ENCODE assay signal across 8 mouse cellular contexts in the genomic region with DNA sequence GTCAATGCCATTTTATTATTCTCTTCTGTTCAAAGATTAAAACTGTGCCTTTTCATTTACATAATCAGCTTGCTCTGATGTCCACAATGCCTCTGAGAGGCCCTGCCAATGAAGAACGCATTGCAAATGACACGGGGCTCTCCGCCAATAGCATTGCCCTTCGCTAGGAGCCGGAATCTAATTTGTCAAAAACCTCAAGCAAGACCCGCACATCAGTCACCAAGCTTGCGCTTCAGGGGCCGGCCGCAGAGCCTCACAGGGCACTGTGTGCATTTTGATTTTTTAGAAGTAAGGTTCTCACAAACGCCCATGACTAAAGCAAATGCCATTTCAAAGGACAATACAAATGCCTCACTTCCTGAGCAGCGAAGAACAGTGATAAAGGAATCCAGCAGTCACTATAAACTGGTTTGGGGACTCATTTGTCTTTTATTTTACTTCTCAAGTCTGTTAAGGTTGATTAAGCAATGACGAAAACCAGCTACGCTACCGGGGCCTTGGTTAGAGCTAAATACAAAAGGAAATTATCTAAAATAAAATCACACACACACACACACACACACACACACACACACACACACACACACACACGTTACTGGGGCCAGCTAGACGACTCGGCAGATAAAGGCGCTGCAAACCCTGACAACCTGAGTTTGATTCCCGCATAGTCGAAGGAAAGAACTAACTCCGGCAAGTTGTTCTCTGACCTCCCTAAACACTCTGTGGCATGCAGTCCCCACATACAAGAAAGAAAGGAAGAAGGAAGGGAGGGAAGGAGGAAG. TPM values are rescaled to one million over a fixed set of nuclear protein-coding genes. Genes with fewer than 3 reads are reported as not detected.
DNase-seq lines count a peak whose midpoint lies in the region; ATAC-seq lines count a peak whose summit lies in the region.

No protein-coding gene starts in this region.

- no peaks in the 10 kb centered on the region for H3K36me3 ChIP-seq in forebrain, embryonic 11.5 days (ENCODE audit: control insufficient read depth, insufficient read depth, low read length)
- no peaks in the 10 kb centered on the region for H3K36me3 ChIP-seq in hindbrain, embryonic 15.5 days
- H3K36me3 ChIP-seq in midbrain, embryonic 13.5 days, result no peaks in the 10 kb centered on the region

- peak overlapping the region; percentile 20; the same call in 1 of the 2 replicates for H3K4me3 ChIP-seq in forebrain, embryonic 11.5 days (ENCODE audit: low read depth, low read length)
- peak overlapping the region; percentile 29 for H3K4me3 ChIP-seq in hindbrain, embryonic 15.5 days
- H3K4me3 ChIP-seq in midbrain, embryonic 13.5 days (replicated peaks), result peak overlapping the region; percentile 33

- intact Hi-C loops in left cerebral cortex, postnatal 10 days (cut with DNase I), result no loop called here

- H3K9me3 ChIP-seq in forebrain, embryonic 11.5 days (ENCODE audit: control insufficient read depth, low read length), result no peaks in the 10 kb centered on the region
- H3K9me3 ChIP-seq in hindbrain, embryonic 15.5 days, result no peaks in the 10 kb centered on the region
- H3K9me3 ChIP-seq in midbrain, embryonic 13.5 days, result no peaks in the 10 kb centered on the region

- H3K27me3 ChIP-seq in forebrain, embryonic 11.5 days (ENCODE audit: control insufficient read depth, insufficient read depth, low read length), result no peaks in the 10 kb centered on the region
- H3K27me3 ChIP-seq in hindbrain, embryonic 15.5 days, result no peaks in the 10 kb centered on the region
- H3K27me3 ChIP-seq in midbrain, embryonic 13.5 days, result no peaks in the 10 kb centered on the region

- no peak overlapping the region for H3K27ac ChIP-seq in forebrain, embryonic 11.5 days (ENCODE audit: low read depth, low read length)
- H3K27ac ChIP-seq in hindbrain, embryonic 15.5 days (replicated peaks), result 0 out of 2 replicates have a peak overlapping the region, but pooled peaks have one; percentile 7
- peak overlapping the region; percentile 45; the same call in 1 of the 2 replicates for H3K27ac ChIP-seq in midbrain, embryonic 13.5 days

- peak; percentile 7 for DNase-seq in urinary bladder, postnatal 25 days (ENCODE audit: low spot score)
- DNase-seq in urinary bladder, postnatal 14 days (ENCODE audit: low spot score), result no peak
- peak; percentile 84 for DNase-seq in forebrain, embryonic 11.5 days (ENCODE audit: low spot score)
- peak; percentile 48 to 67 for DNase-seq in left cerebral cortex, postnatal 10 days (ENCODE audit: extremely low spot score in 1 of 2, low spot score in 2 of 2)
- DNase-seq in gastrocnemius, postnatal 10 days, result no peak

- ATAC-seq in forebrain, embryonic 11.5 days (replicated peaks; ENCODE audit: low FRiP score), result peak; percentile 93
- ATAC-seq in hindbrain, embryonic 15.5 days (ENCODE audit: low FRiP score, low read depth), result peak; percentile 92
- ATAC-seq in midbrain, embryonic 13.5 days, result peak; percentile 99
- no peak for ATAC-seq in erythroid progenitor cell, adult 5-6 weeks (replicated peaks; ENCODE audit: low FRiP score, poor library complexity, severe bottlenecking)

- peak overlapping the region; percentile 41; the same call in 1 of the 2 replicates for H3K9ac ChIP-seq in forebrain, embryonic 11.5 days (ENCODE audit: low read length)
- H3K9ac ChIP-seq in hindbrain, embryonic 15.5 days, result peak overlapping the region; percentile 23
- no peak overlapping the region for H3K9ac ChIP-seq in midbrain, embryonic 13.5 days (replicated peaks)

- H3K4me2 ChIP-seq in forebrain, embryonic 11.5 days (ENCODE audit: low read depth, low read length, severe bottlenecking), result peak overlapping the region; percentile 46
- H3K4me2 ChIP-seq in hindbrain, embryonic 15.5 days, result peak overlapping the region; percentile 57
- peak overlapping the region; percentile 58 for H3K4me2 ChIP-seq in midbrain, embryonic 13.5 days (replicated peaks)

- WGBS in forebrain, embryonic 11.5 days, result 10% methylated on average over 21 of the region's 21 CpGs
- WGBS in hindbrain, embryonic 15.5 days, result 10% methylated on average over 21 of the region's 21 CpGs
- WGBS in midbrain, embryonic 13.5 days, result 8% methylated on average over 21 of the region's 21 CpGs

- H3K4me1 ChIP-seq in forebrain, embryonic 11.5 days (replicated peaks; ENCODE audit: control insufficient read depth, insufficient read depth, low read length), result 0 out of 2 replicates have a peak, but pooled peaks cover 3% of the 10 kb centered on the region
- peaks cover 13% of the 10 kb centered on the region for H3K4me1 ChIP-seq in hindbrain, embryonic 15.5 days (replicated peaks)
- H3K4me1 ChIP-seq in midbrain, embryonic 13.5 days (replicated peaks), result peaks cover 6% of the 10 kb centered on the region

RNA-seq across cellular contexts. Expression of gene Vcam1, which starts 24.4 kb away (rescaled TPM):
- polyA plus RNA-seq in forebrain, embryonic 11.5 days (2014; fragmentation: Nextera tagmentation; extraction: Ambion mirVana), result 36.5 and 39.5 TPM in 2 replicates
- polyA plus RNA-seq in hindbrain, embryonic 15.5 days (2015; fragmentation: Nextera tagmentation; extraction: Ambion mirVana), result 36.2 TPM in 2 replicates
- total RNA-seq in left cerebral cortex, postnatal 10 days (2021), result 10 to 100 TPM; 37.6 to 39.3 TPM
- polyA plus RNA-seq in midbrain, embryonic 13.5 days (2015; fragmentation: Nextera tagmentation; extraction: Ambion mirVana), result 38.5 and 44.4 TPM in 2 replicates
- 122 and 150 TPM in 2 replicates for total RNA-seq in erythroid progenitor cell, adult 5-6 weeks (2015; ENCODE audit: low replicate concordance)
- total RNA-seq in erythroid progenitor cell, adult 5-6 weeks (2017; ENCODE audit: low replicate concordance), result 75.3 and 92.5 TPM in 2 replicates
- 10 to 100 TPM; 12.6 to 14.2 TPM for total RNA-seq in gastrocnemius, postnatal 10 days (2021)

Comparison
In these comparisons a context has a peak if more than half of its experiments do, and no peak if none do; other contexts are left out.
1. DNase-seq: peak in urinary bladder, postnatal 25 days (single experiment), forebrain, embryonic 11.5 days (single experiment) and left cerebral cortex, postnatal 10 days (2 of 2); none in urinary bladder, postnatal 14 days (single experiment) and gastrocnemius, postnatal 10 days (single experiment).
2. Peak in every context shown above with its lines, with median percentiles within 50 percentile points of each other: H3K4me2 ChIP-seq and H3K4me3 ChIP-seq.